In genomic region chr12:77141260-77142201, GRCm38 (mm10) we compare ENCODE assay signal across 28 mouse cellular contexts.
DNase-seq lines count a peak whose midpoint lies in the region; ATAC-seq and TF ChIP-seq lines count a peak whose summit lies in the region.
"Had no signal": no experiment of that assay in that cellular context is flagged by ENCODE, and none has a peak within 500 bp of the region (broad histone marks: within the 10 kb centered on the region; RNA-seq: fewer than 3 reads in every experiment).

No protein-coding gene starts in this region.

- peak; percentile 45 for DNase-seq in heart, embryonic 10.5 days (ENCODE audit: low spot score)
- DNase-seq in heart, adult 2 months: no peak
- peak; percentile 91 for DNase-seq in CH12.LX (ENCODE audit: extremely low read depth)
- DNase-seq in left cerebral cortex, postnatal 4 days: no peak
- DNase-seq in heart, postnatal 4 days: no peak
- DNase-seq in midbrain, postnatal 0 days (ENCODE audit: low spot score): no peak
- DNase-seq: adrenal gland, postnatal 10 days; adrenal gland, postnatal 36 days; cerebellum, adult 18-20 months; cerebellum, adult 9-10 months; cerebellum, postnatal 14 days; forebrain, postnatal 0 days; gastrocnemius, adult 2 months; gastrocnemius, postnatal 14 days; heart, postnatal 10 days had no signal

- no peak overlapping the region for H3K27ac ChIP-seq in heart, embryonic 10.5 days
- no peak overlapping the region for H3K27ac ChIP-seq in heart, adult 2 months
- H3K27ac ChIP-seq in CH12.LX (ENCODE audit: insufficient read depth, low read depth): peak overlapping the region; percentile 85
- no peak overlapping the region for H3K27ac ChIP-seq in midbrain, postnatal 0 days (ENCODE audit: low read depth, low read length)
- H3K27ac ChIP-seq: embryonic facial prominence, embryonic 12.5 days; embryonic facial prominence, embryonic 15.5 days; gastrocnemius, adult 2 months; heart, embryonic 15.5 days; hindbrain, embryonic 10.5 days; hindbrain, embryonic 13.5 days had no signal

- H3K79me2 ChIP-seq in heart, adult 2 months (replicated peaks; ENCODE audit: control insufficient read depth, insufficient read depth, low read length): no peaks in the 10 kb centered on the region
- H3K79me2 ChIP-seq in CH12.LX (replicated peaks; ENCODE audit: control insufficient read depth, extremely low read depth, insufficient read depth, poor library complexity, severe bottlenecking): no peaks in the 10 kb centered on the region

- in situ Hi-C loops in CH12.LX (cut with MboI; ENCODE audit: low pct_ligation_motif_present, low pct_unique_long_range_greater_than_20kb, low sequenced_read_pairs): loop anchor here (10.0 kb wide), 1 partner anchor 93 kb away; the partner anchor contains the start of gene Fut8

- no peak for TF ChIP-seq POLR2A in heart, adult 2 months (IDR thresholded peaks at IDR 0.05; ENCODE audit: insufficient read depth, low read depth, low read length)
- TF ChIP-seq POLR2A in CH12.LX (IDR thresholded peaks at IDR 0.05; ENCODE audit: low read depth, low read length): no peak

- no peak overlapping the region for H3K9ac ChIP-seq in heart, adult 2 months (ENCODE audit: low read depth, low read length)
- H3K9ac ChIP-seq in CH12.LX (ENCODE audit: insufficient read depth, low read depth): peak overlapping the region; percentile 44
- no peak overlapping the region for H3K9ac ChIP-seq in midbrain, postnatal 0 days (replicated peaks; ENCODE audit: low read length, poor library complexity, severe bottlenecking)
- H3K9ac ChIP-seq: embryonic facial prominence, embryonic 12.5 days; embryonic facial prominence, embryonic 15.5 days; forebrain, postnatal 0 days; heart, embryonic 12.5 days; heart, embryonic 15.5 days; hindbrain, embryonic 13.5 days had no signal

- dilution Hi-C loops in CH12.LX (cut with MboI; ENCODE audit: extremely low pct_ligation_motif_present, extremely low pct_unique_long_range_greater_than_20kb, low sequenced_read_pairs): no loop called here

- no peaks in the 10 kb centered on the region for H3K9me3 ChIP-seq in heart, embryonic 10.5 days
- no peaks in the 10 kb centered on the region for H3K9me3 ChIP-seq in CH12.LX (replicated peaks; ENCODE audit: low read length)
- no peaks in the 10 kb centered on the region for H3K9me3 ChIP-seq in midbrain, postnatal 0 days (ENCODE audit: low read length)
- H3K9me3 ChIP-seq: embryonic facial prominence, embryonic 12.5 days; embryonic facial prominence, embryonic 15.5 days; heart, embryonic 12.5 days; heart, embryonic 15.5 days; hindbrain, embryonic 10.5 days; hindbrain, embryonic 13.5 days had no signal

- intact Hi-C loops in heart, adult 2 months (cut with DNase I): no loop called here
- intact Hi-C loops in left cerebral cortex, postnatal 4 days (cut with DNase I): no loop called here

- TF ChIP-seq RAD21 in CH12.LX (IDR thresholded peaks at IDR 0.05; ENCODE audit: low read depth, low read length): no peak; the same call in 1 of the 2 replicates

- H3K36me3 ChIP-seq in heart, embryonic 10.5 days: no peaks in the 10 kb centered on the region
- H3K36me3 ChIP-seq in heart, adult 2 months (ENCODE audit: control insufficient read depth, insufficient read depth, low read length): no peaks in the 10 kb centered on the region
- no peaks in the 10 kb centered on the region for H3K36me3 ChIP-seq in CH12.LX (replicated peaks in 1 of 2; ENCODE audit: control insufficient read depth in 1 of 2, insufficient read depth in 1 of 2, low read length in 1 of 2)
- no peaks in the 10 kb centered on the region for H3K36me3 ChIP-seq in midbrain, postnatal 0 days (ENCODE audit: insufficient read depth, low read length)
- H3K36me3 ChIP-seq: embryonic facial prominence, embryonic 12.5 days; embryonic facial prominence, embryonic 15.5 days; heart, embryonic 12.5 days; heart, embryonic 15.5 days; hindbrain, embryonic 10.5 days; hindbrain, embryonic 13.5 days had no signal

- H3K4me2 ChIP-seq in CH12.LX (ENCODE audit: insufficient read depth, low read depth, poor library complexity, severe bottlenecking): peak overlapping the region; percentile 67
- no peak overlapping the region for H3K4me2 ChIP-seq in midbrain, postnatal 0 days (ENCODE audit: low read depth, low read length, poor library complexity, severe bottlenecking)
- H3K4me2 ChIP-seq: embryonic facial prominence, embryonic 12.5 days; embryonic facial prominence, embryonic 15.5 days; heart, embryonic 12.5 days; heart, embryonic 15.5 days; hindbrain, embryonic 13.5 days had no signal

- ATAC-seq in granulocyte monocyte progenitor cell, adult 5-6 weeks (replicated peaks; ENCODE audit: poor library complexity, severe bottlenecking): peak; percentile 31
- peak; percentile 23; the same call in 1 of the 2 replicates for ATAC-seq in megakaryocyte progenitor cell, adult 5-6 weeks (replicated peaks; ENCODE audit: poor library complexity)
- no peak for ATAC-seq in midbrain, postnatal 0 days (ENCODE audit: low FRiP score)
- ATAC-seq: CD4-positive, CD25-positive, alpha-beta regulatory T cell, adult 4 months; forebrain, embryonic 14.5 days; forebrain, postnatal 0 days; hindbrain, embryonic 16.5 days; inflammation-experienced regulatory T-cells, adult 6 months; intestine, postnatal 0 days had no signal

- 74% methylated on average over 8 of the region's 8 CpGs for WGBS in heart, embryonic 10.5 days
- 77% methylated on average over 8 of the region's 8 CpGs for WGBS in heart, adult 2 months
- 78% methylated on average over 8 of the region's 8 CpGs for WGBS in midbrain, postnatal 0 days

- no peak overlapping the region for H3K4me3 ChIP-seq in heart, embryonic 10.5 days
- H3K4me3 ChIP-seq in heart, adult 2 months: no peak overlapping the region
- H3K4me3 ChIP-seq in CH12.LX (replicated peaks in 1 of 3; ENCODE audit: low read depth in 2 of 3, low read length in 2 of 3, poor library complexity in 1 of 3): peak overlapping the region; percentile 2 to 38 (median 15)
- H3K4me3 ChIP-seq in midbrain, postnatal 0 days (ENCODE audit: low read depth, low read length): no peak overlapping the region
- H3K4me3 ChIP-seq: embryonic facial prominence, embryonic 12.5 days; embryonic facial prominence, embryonic 15.5 days; gastrocnemius, adult 2 months; heart, embryonic 12.5 days; heart, embryonic 15.5 days; hindbrain, embryonic 10.5 days; hindbrain, embryonic 13.5 days had no signal

- no peak for TF ChIP-seq CTCF in heart, adult 2 months (IDR thresholded peaks at IDR 0.05)
- no peak for TF ChIP-seq CTCF in CH12.LX (conservative IDR thresholded peaks at IDR 0.05 in 1 of 2, IDR thresholded peaks at IDR 0.05 in 1 of 2; ENCODE audit: low read depth in 2 of 2, low read length in 2 of 2)
- no peak for TF ChIP-seq CTCF in midbrain, postnatal 0 days (IDR thresholded peaks at IDR 0.05)

- H3K4me1 ChIP-seq in heart, embryonic 10.5 days: peaks cover 11% of the 10 kb centered on the region
- peaks cover 3% of the 10 kb centered on the region; the same call in 1 of the 2 replicates for H3K4me1 ChIP-seq in heart, adult 2 months (ENCODE audit: control insufficient read depth, insufficient read depth, low read length)
- H3K4me1 ChIP-seq in CH12.LX (ENCODE audit: control insufficient read depth in 1 of 2, insufficient read depth in 2 of 2): peaks cover 45 to 86% of the 10 kb centered on the region in 2 experiments
- H3K4me1 ChIP-seq in midbrain, postnatal 0 days (ENCODE audit: insufficient read depth, low read length): no peaks in the 10 kb centered on the region
- H3K4me1 ChIP-seq: embryonic facial prominence, embryonic 15.5 days; heart, embryonic 15.5 days; hindbrain, embryonic 10.5 days; hindbrain, embryonic 13.5 days had no signal

- no peak for TF ChIP-seq EP300 in heart, adult 2 months (IDR thresholded peaks at IDR 0.05; ENCODE audit: insufficient read depth, low read depth, low read length)
- TF ChIP-seq EP300 in CH12.LX (IDR thresholded peaks at IDR 0.05; ENCODE audit: low read length): peak; percentile 75

- H3K27me3 ChIP-seq in heart, embryonic 10.5 days (ENCODE audit: insufficient read depth, poor library complexity, severe bottlenecking): no peaks in the 10 kb centered on the region
- H3K27me3 ChIP-seq in heart, adult 2 months (ENCODE audit: control insufficient read depth, insufficient read depth, low read length): no peaks in the 10 kb centered on the region
- H3K27me3 ChIP-seq in CH12.LX (replicated peaks): no peaks in the 10 kb centered on the region
- H3K27me3 ChIP-seq in midbrain, postnatal 0 days (ENCODE audit: insufficient read depth, low read length): no peaks in the 10 kb centered on the region
- H3K27me3 ChIP-seq: embryonic facial prominence, embryonic 12.5 days; embryonic facial prominence, embryonic 15.5 days; heart, embryonic 12.5 days; heart, embryonic 15.5 days; hindbrain, embryonic 13.5 days had no signal

TF ChIP-seq in CH12.LX, 34 proteins besides CTCF, POLR2A, EP300 and RAD21:
- TF ChIP-seq KAT2A (IDR thresholded peaks at IDR 0.05; ENCODE audit: insufficient replicate concordance, low read length) (no peak), SIN3A (IDR thresholded peaks at IDR 0.05; ENCODE audit: low read length) (peak; percentile 54; the same call in 1 of the 2 replicates), MAZ (IDR thresholded peaks at IDR 0.05; ENCODE audit: low read depth, low read length) (0 out of 2 replicates have a peak, but pooled peaks have one; percentile 25), ZNF384 (IDR thresholded peaks at IDR 0.05; ENCODE audit: low read depth, low read length) (peak; percentile 96), MAFK (IDR thresholded peaks at IDR 0.05; ENCODE audit: insufficient replicate concordance, low read length) (peak; percentile 53; the same call in 1 of the 2 replicates), RCOR1 (conservative IDR thresholded peaks at IDR 0.05; ENCODE audit: low read depth, low read length) (0 out of 2 replicates have a peak, but pooled peaks have one; percentile 1), TCF12 (IDR thresholded peaks at IDR 0.05; ENCODE audit: low read depth, low read length) (peak; percentile 52; the same call in 1 of the 2 replicates), MEF2A (IDR thresholded peaks at IDR 0.05; ENCODE audit: borderline replicate concordance, low read depth, low read length) (peak; percentile 88), MAX (IDR thresholded peaks at IDR 0.05; ENCODE audit: low read length) (no peak; the same call in 1 of the 2 replicates), NELFE (IDR thresholded peaks at IDR 0.05; ENCODE audit: low read depth, low read length) (no peak), PAX5 (IDR thresholded peaks at IDR 0.05; ENCODE audit: low read length) (no peak), BHLHE40 (IDR thresholded peaks at IDR 0.05; ENCODE audit: low read depth, low read length) (peak; percentile 71), POLR2AphosphoS2 (IDR thresholded peaks at IDR 0.05; ENCODE audit: low read depth, low read length) (no peak), CHD2 (IDR thresholded peaks at IDR 0.05; ENCODE audit: low read length) (peak; percentile 45; the same call in 1 of the 2 replicates), ZMIZ1 (IDR thresholded peaks at IDR 0.05; ENCODE audit: low read depth, low read length) (no peak), ETS1 (conservative IDR thresholded peaks at IDR 0.05; ENCODE audit: low read depth, low read length) (peak; percentile 64)

Comparison
In these comparisons a context has a peak if more than half of its experiments do, and no peak if none do; other contexts are left out.
1. DNase-seq: peak in heart, embryonic 10.5 days (single experiment) and CH12.LX (single experiment); none in heart, adult 2 months (0 of 2), left cerebral cortex, postnatal 4 days (single experiment), heart, postnatal 4 days (single experiment) and midbrain, postnatal 0 days (single experiment).
2. H3K4me3 ChIP-seq: peak in CH12.LX (3 of 3); none in heart, embryonic 10.5 days (single experiment), heart, adult 2 months (single experiment) and midbrain, postnatal 0 days (single experiment).